In the genomic region with DNA sequence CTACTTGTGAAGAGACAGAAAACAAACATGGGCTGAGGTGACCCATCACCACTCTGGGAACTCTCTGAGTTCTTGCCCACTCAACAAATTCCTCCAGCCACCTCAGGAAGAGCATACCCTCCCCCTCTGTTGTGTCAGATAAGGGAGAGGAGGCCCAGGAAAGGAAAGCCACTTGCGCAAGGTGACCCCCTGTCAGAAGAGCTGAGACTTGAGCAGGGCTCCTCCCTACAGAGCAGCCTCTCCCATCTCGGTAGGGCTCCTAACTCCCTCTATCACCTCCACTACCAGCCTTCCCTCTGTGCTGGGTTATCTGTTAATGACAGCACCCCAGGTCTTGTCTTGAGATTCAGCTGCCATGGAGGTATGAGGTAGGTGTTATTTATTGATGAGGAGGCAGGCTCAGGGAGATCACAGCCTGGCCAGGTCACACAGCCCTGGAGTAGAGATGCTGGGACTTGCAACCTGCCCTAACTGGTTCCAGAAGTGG, we compare ENCODE assay signal across 14 mouse cellular contexts. TPM values are rescaled to one million over a fixed set of nuclear protein-coding genes. Genes with fewer than 3 reads are reported as not detected.
DNase-seq lines count a peak whose midpoint lies in the region; ATAC-seq and TF ChIP-seq lines count a peak whose summit lies in the region.
"Had no signal": no experiment of that assay in that cellular context is flagged by ENCODE, and none has a peak within 500 bp of the region (broad histone marks: within the 10 kb centered on the region; RNA-seq: fewer than 3 reads in every experiment).

No protein-coding gene starts in this region.

- H3K9me3 ChIP-seq in kidney, embryonic 15.5 days (replicated peaks), result no peaks in the 10 kb centered on the region
- no peaks in the 10 kb centered on the region for H3K9me3 ChIP-seq in ES-Bruce4 (replicated peaks; ENCODE audit: control insufficient read depth, insufficient read depth, low read length, poor library complexity, severe bottlenecking)
- H3K9me3 ChIP-seq in MEL (replicated peaks; ENCODE audit: insufficient read depth, low read length), result no peaks in the 10 kb centered on the region
- no peaks in the 10 kb centered on the region for H3K9me3 ChIP-seq in liver, embryonic 14.5 days (ENCODE audit: control insufficient read depth, low read length)
- H3K9me3 ChIP-seq in hindbrain, embryonic 12.5 days (replicated peaks), result no peaks in the 10 kb centered on the region
- H3K9me3 ChIP-seq: forebrain, embryonic 13.5 days had no signal

- H3K27me3 ChIP-seq in kidney, embryonic 15.5 days, result no peaks in the 10 kb centered on the region
- H3K27me3 ChIP-seq in ES-Bruce4 (ENCODE audit: control insufficient read depth, insufficient read depth, low read length, poor library complexity, severe bottlenecking), result no peaks in the 10 kb centered on the region
- H3K27me3 ChIP-seq in MEL (ENCODE audit: control insufficient read depth in 1 of 2, insufficient read depth in 2 of 2, low read length in 2 of 2), result no peaks in the 10 kb centered on the region
- H3K27me3 ChIP-seq in liver, embryonic 14.5 days (ENCODE audit: control insufficient read depth, insufficient read depth, low read length), result no peaks in the 10 kb centered on the region
- no peaks in the 10 kb centered on the region for H3K27me3 ChIP-seq in hindbrain, embryonic 12.5 days
- H3K27me3 ChIP-seq: forebrain, embryonic 13.5 days had no signal

- TF ChIP-seq EP300 in ES-Bruce4 (IDR thresholded peaks at IDR 0.05; ENCODE audit: insufficient read depth, low read depth, low read length) (0 out of 2 replicates have a peak, but pooled peaks have one; percentile 31), MEL (IDR thresholded peaks at IDR 0.05; ENCODE audit: low read depth in 1 of 2, low read length in 2 of 2) (no peak)
- peak; percentile 95 for TF ChIP-seq EP300 in liver, embryonic 14.5 days (IDR thresholded peaks at IDR 0.05; ENCODE audit: low read depth)

- TF ChIP-seq RAD21 in MEL (IDR thresholded peaks at IDR 0.05; ENCODE audit: low read depth, low read length), result no peak

- H3K36me3 ChIP-seq in kidney, embryonic 15.5 days, result no peaks in the 10 kb centered on the region
- no peaks in the 10 kb centered on the region for H3K36me3 ChIP-seq in ES-Bruce4 (ENCODE audit: control insufficient read depth, insufficient read depth, low read length, poor library complexity, severe bottlenecking)
- peaks cover 0 to 12% of the 10 kb centered on the region in 2 experiments; a peak in 2 of 4 replicates for H3K36me3 ChIP-seq in MEL (ENCODE audit: control insufficient read depth in 1 of 2, insufficient read depth in 2 of 2, low read length in 2 of 2)
- H3K36me3 ChIP-seq in liver, embryonic 14.5 days (replicated peaks; ENCODE audit: control insufficient read depth, insufficient read depth, low read depth), result no peaks in the 10 kb centered on the region
- no peaks in the 10 kb centered on the region for H3K36me3 ChIP-seq in hindbrain, embryonic 12.5 days

- H3K9ac ChIP-seq in kidney, embryonic 15.5 days, result no peak overlapping the region
- H3K9ac ChIP-seq in ES-Bruce4 (ENCODE audit: low read depth, poor library complexity, severe bottlenecking), result no peak overlapping the region
- H3K9ac ChIP-seq in MEL (ENCODE audit: control insufficient read depth, low read depth, low read length, poor library complexity, severe bottlenecking), result no peak overlapping the region
- H3K9ac ChIP-seq in liver, embryonic 14.5 days (replicated peaks), result peak overlapping the region; percentile 89
- H3K9ac ChIP-seq in hindbrain, embryonic 12.5 days, result no peak overlapping the region
- H3K9ac ChIP-seq: forebrain, embryonic 13.5 days had no signal

- no peak overlapping the region for H3K4me2 ChIP-seq in kidney, embryonic 15.5 days
- H3K4me2 ChIP-seq in liver, embryonic 14.5 days (ENCODE audit: low read depth), result peak overlapping the region; percentile 82
- no peak overlapping the region for H3K4me2 ChIP-seq in hindbrain, embryonic 12.5 days (replicated peaks)
- H3K4me2 ChIP-seq: forebrain, embryonic 13.5 days had no signal

- H3K4me3 ChIP-seq in kidney, embryonic 15.5 days (replicated peaks), result no peak overlapping the region
- H3K4me3 ChIP-seq in ES-Bruce4 (ENCODE audit: low read depth, low read length) (no peak overlapping the region), MEL (ENCODE audit: control insufficient read depth in 1 of 2, insufficient read depth in 1 of 2, low read depth in 2 of 2, low read length in 2 of 2) (no peak overlapping the region)
- peak overlapping the region; percentile 42 to 46 for H3K4me3 ChIP-seq in liver, embryonic 14.5 days (ENCODE audit: insufficient read depth in 1 of 2, low read depth in 2 of 2, low read length in 2 of 2)
- no peak overlapping the region for H3K4me3 ChIP-seq in hindbrain, embryonic 12.5 days
- H3K4me3 ChIP-seq: forebrain, embryonic 13.5 days; myocyte had no signal

- peaks cover 15% of the 10 kb centered on the region; the same call in 1 of the 2 replicates for H3K4me1 ChIP-seq in kidney, embryonic 15.5 days
- H3K4me1 ChIP-seq in ES-Bruce4 (ENCODE audit: control insufficient read depth, insufficient read depth, low read length) (peaks cover 10% of the 10 kb centered on the region), MEL (ENCODE audit: control insufficient read depth in 1 of 2, insufficient read depth in 2 of 2, low read length in 2 of 2) (peaks cover 2 to 32% of the 10 kb centered on the region in 2 experiments; a peak in 3 of 4 replicates)
- peaks cover 60 to 74% of the 10 kb centered on the region in 2 experiments for H3K4me1 ChIP-seq in liver, embryonic 14.5 days (replicated peaks; ENCODE audit: control insufficient read depth in 2 of 2, insufficient read depth in 2 of 2, low read length in 1 of 2)
- no peaks in the 10 kb centered on the region for H3K4me1 ChIP-seq in hindbrain, embryonic 12.5 days
- H3K4me1 ChIP-seq: forebrain, embryonic 13.5 days had no signal

- WGBS in kidney, embryonic 15.5 days, result 39% methylated on average over 2 of the region's 2 CpGs
- 2% methylated on average over 2 of the region's 2 CpGs for WGBS in liver, embryonic 14.5 days (ENCODE audit: insufficient replicate concordance)
- 66% methylated on average over 2 of the region's 2 CpGs for WGBS in hindbrain, embryonic 12.5 days

- TF ChIP-seq CTCF in ES-Bruce4 (IDR thresholded peaks at IDR 0.05; ENCODE audit: low read depth, low read length) (no peak), MEL (IDR thresholded peaks at IDR 0.05 in 2 of 3, conservative IDR thresholded peaks at IDR 0.05 in 1 of 3; ENCODE audit: control insufficient read depth in 1 of 3, insufficient read depth in 1 of 3, low read depth in 2 of 3, low read length in 3 of 3, poor library complexity in 1 of 3, severe bottlenecking in 1 of 3) (no peak)
- no peak for TF ChIP-seq CTCF in liver, embryonic 14.5 days (IDR thresholded peaks at IDR 0.05; ENCODE audit: low read depth)

- no peak for DNase-seq in kidney, postnatal 10 days
- DNase-seq in MEL (ENCODE audit: low read depth, low spot score), result peak; percentile 35
- DNase-seq in liver, embryonic 14.5 days (ENCODE audit: low read depth in 3 of 3, low spot score in 3 of 3), result peak; percentile 84 to 87 (median 85)
- no peak for DNase-seq in adrenal gland, postnatal 14 days
- DNase-seq in gastrocnemius, adult 8-10 months (ENCODE audit: low spot score in 2 of 2), result no peak
- DNase-seq: cerebellum, adult 11 months; gastrocnemius, postnatal 14 days; kidney, postnatal 4 days had no signal

- peak; percentile 89 for ATAC-seq in kidney, embryonic 15.5 days (replicated peaks; ENCODE audit: low FRiP score)
- peak; percentile 96 for ATAC-seq in liver, embryonic 14.5 days (ENCODE audit: insufficient read depth)
- ATAC-seq in hindbrain, embryonic 12.5 days (ENCODE audit: low FRiP score), result no peak
- ATAC-seq: forebrain, embryonic 13.5 days; hindbrain, postnatal 0 days had no signal

- no peaks in the 10 kb centered on the region for H3K79me2 ChIP-seq in MEL (ENCODE audit: control insufficient read depth, insufficient read depth, low read length, poor library complexity)

- TF ChIP-seq POLR2A in ES-Bruce4 (IDR thresholded peaks at IDR 0.05; ENCODE audit: insufficient read depth, low read length) (no peak), MEL (IDR thresholded peaks at IDR 0.05; ENCODE audit: control insufficient read depth in 1 of 2, insufficient read depth in 1 of 2, low read depth in 1 of 2, low read length in 2 of 2, poor library complexity in 1 of 2) (no peak)

- 0 out of 2 replicates have a peak overlapping the region, but pooled peaks have one; percentile 22 for H3K27ac ChIP-seq in kidney, embryonic 15.5 days
- H3K27ac ChIP-seq in ES-Bruce4 (ENCODE audit: insufficient read depth, low read length) (no peak overlapping the region), MEL (ENCODE audit: control insufficient read depth, low read depth, low read length) (no peak overlapping the region)
- H3K27ac ChIP-seq in liver, embryonic 14.5 days, result peak overlapping the region; percentile 100
- no peak overlapping the region for H3K27ac ChIP-seq in hindbrain, embryonic 12.5 days
- H3K27ac ChIP-seq: forebrain, embryonic 13.5 days; hindbrain, postnatal 0 days had no signal

TF ChIP-seq in MEL, 35 proteins besides CTCF, POLR2A, EP300 and RAD21:
- TF ChIP-seq ELF1 (IDR thresholded peaks at IDR 0.05; ENCODE audit: low read depth, low read length), result no peak
- TF ChIP-seq TAL1 (IDR thresholded peaks at IDR 0.05; ENCODE audit: low read length), result peak; percentile 33

RNA-seq across cellular contexts. Expression of a gene that starts 57.6 kb away (rescaled TPM):
- polyA plus RNA-seq in kidney, embryonic 15.5 days (2015; fragmentation: Nextera tagmentation; extraction: Ambion mirVana), result 78.5 and 91.6 TPM in 2 replicates
- 682 and 697 TPM in 2 replicates for polyA plus RNA-seq in ES-Bruce4 (2011; ENCODE audit: insufficient read depth, insufficient read length, low read depth, missing spikeins)
- 15.9 and 47.3 TPM in 2 replicates for total RNA-seq in MEL (2012; rRNA removed)
- 10 to 100 TPM in 1 of 2 experiments, not detected in 1; 99.5 TPM for polyA plus RNA-seq in MEL (2012; ENCODE audit: insufficient read depth in 1 of 2, insufficient read length in 2 of 2, low read depth in 1 of 2, low replicate concordance in 2 of 2, missing spikeins in 1 of 2)
- 173 and 192 TPM in 2 replicates for polyA plus RNA-seq in liver, embryonic 14.5 days (2012; rRNA removed)
- polyA plus RNA-seq in liver, embryonic 14.5 days (2014; fragmentation: Nextera tagmentation; extraction: Ambion mirVana), result 259 and 296 TPM in 2 replicates
- 15.9 and 19.6 TPM in 2 replicates for total RNA-seq in adrenal gland, postnatal 14 days (2021)
- 1 to 10 TPM; 4.6 to 9.8 (median 5.3) TPM for total RNA-seq in gastrocnemius, adult 8-10 months (2022)
- polyA plus RNA-seq in hindbrain, embryonic 12.5 days (2016; fragmentation: Nextera tagmentation; extraction: Ambion mirVana), result 103 and 112 TPM in 2 replicates

Comparison
In these comparisons a context has a peak if more than half of its experiments do, and no peak if none do; other contexts are left out.
1. H3K27ac ChIP-seq: peak in kidney, embryonic 15.5 days (single experiment) and liver, embryonic 14.5 days (single experiment); none in ES-Bruce4 (single experiment), MEL (single experiment) and hindbrain, embryonic 12.5 days (single experiment).
2. H3K4me3 ChIP-seq: peak in liver, embryonic 14.5 days (2 of 2); none in kidney, embryonic 15.5 days (single experiment), ES-Bruce4 (single experiment), MEL (0 of 2) and hindbrain, embryonic 12.5 days (single experiment).
3. DNase-seq: peak in MEL (single experiment) and liver, embryonic 14.5 days (3 of 3); none in kidney, postnatal 10 days (single experiment), adrenal gland, postnatal 14 days (single experiment) and gastrocnemius, adult 8-10 months (0 of 2).